Mouse (Mus musculus) embryonic stem cell, embryonic (primary cell): ENCODE measurements around the gene Nufip2.

Experiments
- CTCF ChIA-PET, 4 experiments: fragments of 300-600 bp in 2 of 4; fragments of 350-600 bp in 2 of 4; sonication (Branson Sonifier 250); formaldehyde crosslinking; loops; one replicate each; lab custom pipeline; 2022; ENCODE audit warnings: inconsistent platforms in 2 of 4; lab: Charles Lee
- POLR2A ChIA-PET, 4 experiments: fragments of 300-600 bp in 2 of 4; fragments of 350-600 bp in 2 of 4; sonication (Branson Sonifier 250); formaldehyde crosslinking; loops; one replicate each; lab custom pipeline; 2022; ENCODE audit warnings: antibody characterized with exemption in 4 of 4, inconsistent platforms in 1 of 4; lab: Charles Lee

The Nufip2 gene

GRCm38 (mm10) chr11:77686346-77686840, 438 bp downstream of the Nufip2 start:
- CTCF ChIA-PET, result interaction anchor here in 3 of 4 experiments (0.6 to 1.7 kb wide), 9 partner anchors 11 to 589 kb away, joined by 3 to 12 read pairs (median 4); no protein-coding TSS in a partner anchor

DNA sequence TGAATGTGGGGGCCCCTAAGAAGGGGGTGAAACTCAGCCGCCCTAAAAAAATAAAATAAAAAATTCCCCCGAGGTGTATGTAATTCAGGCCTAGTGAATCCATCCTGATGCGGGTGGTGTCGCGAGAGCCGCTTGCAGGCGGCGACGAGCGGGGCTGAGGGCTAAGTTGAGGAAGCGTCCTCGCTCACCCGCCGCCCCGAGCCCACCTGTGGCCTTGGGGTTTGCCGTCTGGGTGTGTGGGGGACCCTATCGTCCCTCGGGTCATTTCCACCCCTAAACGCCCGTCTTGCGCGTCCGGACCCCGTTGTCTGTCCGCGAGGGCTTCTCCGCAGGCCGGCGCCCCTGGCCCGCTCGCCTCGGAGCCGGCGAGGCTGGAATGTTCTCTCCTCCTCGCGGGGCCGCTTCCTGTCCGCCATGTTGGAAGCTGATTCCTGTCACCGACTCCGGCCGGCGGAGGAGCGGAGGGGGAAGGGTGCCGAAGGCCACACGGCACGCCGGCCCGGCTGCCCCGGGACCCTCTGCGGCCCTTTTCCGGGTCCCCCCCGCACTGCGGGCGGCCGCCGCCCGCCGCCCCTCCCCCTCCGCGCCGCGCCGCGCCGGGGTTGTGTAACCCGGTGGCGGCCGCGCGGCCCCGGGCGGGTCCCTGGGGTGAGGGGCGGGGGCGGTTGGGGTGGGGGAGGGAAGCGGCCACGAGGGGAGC, 1.0 kb downstream of the Nufip2 start:
- CTCF ChIA-PET, result interaction anchor here in 3 of 4 experiments (0.6 to 1.7 kb wide), 6 partner anchors 13 to 1774 kb away, joined by 3 to 12 read pairs (median 4); no protein-coding TSS in a partner anchor
- POLR2A ChIA-PET, result interaction anchor here (0.6 to 8.6 kb wide), 57 partner anchors 8 to 1940 kb away, joined by 3 to 436 read pairs (median 6); partner anchors contain the start of genes Pipox (in 1 of the 4), Taok1 (in 1 of the 4) and Trp53i13 (in 1 of the 4)

More at GRCm38 (mm10) chr11:77686346-77686840, 438 bp downstream of the Nufip2 start:
- POLR2A ChIA-PET, result interaction anchor here (0.6 to 8.6 kb wide), 77 partner anchors 8 to 1316 kb away, joined by 3 to 436 read pairs (median 4); partner anchors contain the start of genes Abhd15 (in 1 of the 4), Cryba1 (in 1 of the 4), Eral1 (in 1 of the 4) and Nek8 (in 1 of the 4)

- POLR2A ChIA-PET, result interaction anchor here (0.6 to 8.6 kb wide), 75 partner anchors 8 to 1939 kb away, joined by 3 to 436 read pairs (median 4); partner anchors contain the start of genes Taok1 (in 2 of the 4), Pipox (in 1 of the 4) and Trp53i13 (in 1 of the 4)
- CTCF ChIA-PET, result interaction anchor here (0.6 to 1.7 kb wide), 8 partner anchors 14 to 1774 kb away, joined by 3 to 12 read pairs (median 4); no protein-coding TSS in a partner anchor
These were observed 1.7 kb downstream of the Nufip2 start for GRCm38 (mm10) chr11:77687541-77688131.

- ChIA-PET POLR2A (interaction anchor here in 3 of 4 experiments (0.5 to 8.6 kb wide), 9 partner anchors 9 to 219 kb away, joined by 3 to 436 read pairs (median 7); no protein-coding TSS in a partner anchor), CTCF (no interaction called here)
These were observed 7.1 kb downstream of the Nufip2 start for GRCm38 (mm10) chr11:77693026-77693425.

DNA sequence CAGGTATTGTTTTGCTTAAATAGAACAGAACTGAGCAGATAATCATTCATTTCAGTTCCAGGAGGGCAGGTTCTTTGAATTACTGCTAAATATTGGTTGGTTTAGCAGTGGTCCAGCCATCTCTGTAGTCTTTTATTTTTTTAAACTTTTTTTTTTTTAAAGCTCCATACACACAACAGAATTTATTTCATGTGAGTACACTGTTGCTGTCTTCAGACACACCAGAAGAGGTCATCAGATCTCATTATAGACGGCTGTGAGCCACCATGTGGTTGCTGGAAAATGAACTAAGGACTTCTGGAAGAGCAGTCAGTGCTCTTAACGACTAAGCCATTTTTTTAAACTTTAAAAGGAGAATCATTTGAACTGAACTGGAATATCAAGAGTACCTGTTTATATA, 11.3 kb downstream of the Nufip2 start:
- ChIA-PET POLR2A (interaction anchor here (0.7 to 15.2 kb wide), 14 partner anchors 8 to 53 kb away, joined by 3 to 436 read pairs (median 14); partner anchors contain the start of gene Nufip2 (in 3 of the 4)), CTCF (interaction anchor here in 3 of 4 experiments (0.6 to 1.3 kb wide), 5 partner anchors 11 to 93 kb away, joined by 3 to 4 read pairs (median 3); partner anchors contain the start of gene Nufip2 (in 1 of the 3))

DNA sequence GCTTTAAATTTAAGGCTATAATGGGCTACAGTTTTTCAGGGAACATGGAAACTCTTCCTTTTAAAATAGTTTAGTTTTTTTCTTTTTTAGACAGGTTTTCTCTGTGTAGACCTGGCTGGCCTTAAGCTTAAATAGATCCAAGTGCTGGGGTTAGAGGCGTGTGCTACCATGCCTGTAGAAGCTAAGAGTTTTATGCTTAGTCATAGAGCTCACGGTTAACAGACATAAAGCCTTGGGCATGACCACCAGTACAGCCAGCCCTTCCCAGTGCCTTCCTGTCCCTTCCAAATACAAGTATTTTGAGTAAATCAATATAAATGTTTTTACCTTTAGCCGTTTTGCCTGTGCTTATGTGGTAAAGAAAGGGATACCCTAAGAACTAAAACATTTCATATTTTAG, 20.0 kb downstream of the Nufip2 start:
- ChIA-PET CTCF (interaction anchor here in 2 of 4 experiments (0.6 to 1.8 kb wide), 3 partner anchors 31 to 486 kb away, joined by 3 to 6 read pairs (median 3); no protein-coding TSS in a partner anchor), POLR2A (interaction anchor here in 2 of 4 experiments (0.7 to 15.2 kb wide), 16 partner anchors 8 to 276 kb away, joined by 3 to 436 read pairs (median 5); partner anchors contain the start of genes Nufip2 (in 2 of the 2) and Phf12 (in 1 of the 2))

DNA sequence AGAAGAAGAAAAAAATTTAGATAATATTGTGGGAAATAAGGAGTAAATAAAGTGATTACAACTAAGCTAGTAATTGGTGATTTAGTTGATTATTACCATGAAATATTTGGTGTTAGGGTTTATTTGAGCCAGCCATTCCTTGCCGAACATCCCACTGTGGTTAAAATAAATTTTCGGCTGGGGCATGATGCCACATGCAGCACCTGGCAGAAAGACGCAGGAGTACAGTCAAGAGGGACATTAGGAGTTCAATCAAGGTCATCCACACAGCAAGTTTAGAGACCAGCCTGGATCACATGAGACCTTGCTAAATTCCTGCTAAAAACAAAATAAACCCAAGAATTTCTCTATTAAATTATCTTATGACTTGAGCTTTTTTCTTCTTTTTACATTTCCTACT, 23.1 kb downstream of the Nufip2 start:
- ChIA-PET POLR2A (interaction anchor here in 2 of 4 experiments (0.6 to 15.2 kb wide), 6 partner anchors 9 to 988 kb away, joined by 3 to 436 read pairs (median 70); partner anchors contain the start of genes Nufip2 (in 2 of the 2) and Nlk (in 1 of the 2)), CTCF (interaction anchor here in 1 of 4 experiments (0.5 kb wide), 1 partner anchor 29 kb away, joined by 3 read pairs; no protein-coding TSS in a partner anchor)

- CTCF ChIA-PET, result interaction anchor here in 1 of 4 experiments (0.7 kb wide), 2 partner anchors 16 to 439 kb away, joined by 3 to 6 read pairs; no protein-coding TSS in a partner anchor
- POLR2A ChIA-PET, result interaction anchor here in 3 of 4 experiments (0.6 to 10.5 kb wide), 15 partner anchors 9 to 194 kb away, joined by 3 to 229 read pairs (median 4); partner anchors contain the start of genes Cryba1 (in 1 of the 3), Gm10277 (in 1 of the 3) and Nufip2 (in 1 of the 3)
These were observed 27.8 kb downstream of the Nufip2 start for GRCm38 (mm10) chr11:77713736-77714135.

GRCm38 (mm10) chr11:77719055-77719454, 33.1 kb downstream of the Nufip2 start:
- ChIA-PET CTCF (interaction anchor here in 1 of 4 experiments (0.9 kb wide), 1 partner anchor 46 kb away, joined by 3 read pairs; no protein-coding TSS in a partner anchor), POLR2A (interaction anchor here (0.8 to 10.5 kb wide), 11 partner anchors 8 to 174 kb away, joined by 3 to 229 read pairs (median 4); partner anchors contain the start of gene Nufip2 (in 1 of the 4))

DNA sequence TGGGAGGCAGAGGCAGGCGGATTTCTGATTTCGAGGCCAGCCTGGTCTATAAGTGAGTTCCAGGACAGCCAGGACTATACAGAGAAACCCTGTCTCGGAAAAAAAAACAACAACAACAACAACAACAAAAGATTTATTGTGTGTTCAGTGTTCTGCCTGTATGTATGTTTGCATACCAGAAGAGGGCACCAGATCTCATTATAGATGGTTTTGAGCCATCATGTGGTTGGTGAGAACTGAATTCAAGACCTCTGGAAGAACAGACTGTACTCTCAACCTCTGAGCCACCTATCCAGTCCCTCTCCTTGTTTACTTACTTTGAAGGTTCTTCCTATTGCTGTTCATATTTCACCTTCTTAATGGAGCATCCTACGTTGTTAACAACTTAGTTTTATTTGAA, 35.4 kb downstream of the Nufip2 start:
- ChIA-PET CTCF (interaction anchor here (0.6 to 1.7 kb wide), 7 partner anchors 16 to 733 kb away, joined by 3 to 10 read pairs (median 3); no protein-coding TSS in a partner anchor), POLR2A (interaction anchor here in 2 of 4 experiments (0.6 to 10.5 kb wide), 18 partner anchors 10 to 626 kb away, joined by 3 to 229 read pairs (median 4); no protein-coding TSS in a partner anchor)

- CTCF ChIA-PET, result interaction anchor here in 2 of 4 experiments (0.7 to 3.0 kb wide), 4 partner anchors 13 to 246 kb away, joined by 3 to 13 read pairs (median 3); no protein-coding TSS in a partner anchor
These were observed 38.8 kb downstream of the Nufip2 start for GRCm38 (mm10) chr11:77724766-77725165.

GRCm38 (mm10) chr11:77725183-77725582, 39.2 kb downstream of the Nufip2 start, which contains the start of gene Cryba1:
TSS of gene Cryba1 (minus strand) at chr11:77725283.
- ChIA-PET POLR2A (interaction anchor here in 2 of 4 experiments (0.7 to 1.6 kb wide), 8 partner anchors 9 to 141 kb away, joined by 3 to 9 read pairs (median 3); partner anchors contain the start of gene Nufip2 (in 1 of the 2)), CTCF (interaction anchor here in 2 of 4 experiments (0.5 to 3.0 kb wide), 5 partner anchors 12 to 246 kb away, joined by 3 to 13 read pairs (median 3); no protein-coding TSS in a partner anchor)

More at GRCm38 (mm10) chr11:77724766-77725165, 38.8 kb downstream of the Nufip2 start:
- POLR2A ChIA-PET, result interaction anchor here in 2 of 4 experiments (0.7 to 1.6 kb wide), 9 partner anchors 9 to 141 kb away, joined by 3 to 9 read pairs (median 3); partner anchors contain the start of gene Nufip2 (in 1 of the 2)

- POLR2A ChIA-PET, result no interaction called here
- CTCF ChIA-PET, result no interaction called here
These were observed 42.6 kb downstream of the Nufip2 start for GRCm38 (mm10) chr11:77728587-77728986.

GRCm38 (mm10) chr11:77737289-77737688, 51.3 kb downstream of the Nufip2 start:
- ChIA-PET POLR2A (interaction anchor here in 3 of 4 experiments (0.5 to 2.9 kb wide), 34 partner anchors 8 to 230 kb away, joined by 3 to 21 read pairs (median 3); partner anchors contain the start of genes Nufip2 (in 3 of the 3) and Myo18a (in 1 of the 3)), CTCF (interaction anchor here (0.5 to 2.5 kb wide), 98 partner anchors 9 to 1760 kb away, joined by 3 to 23 read pairs (median 4); partner anchors contain the start of genes Myo18a (in 3 of the 4), Cryba1 (in 2 of the 4) and Gm10277 (in 1 of the 4))

DNA sequence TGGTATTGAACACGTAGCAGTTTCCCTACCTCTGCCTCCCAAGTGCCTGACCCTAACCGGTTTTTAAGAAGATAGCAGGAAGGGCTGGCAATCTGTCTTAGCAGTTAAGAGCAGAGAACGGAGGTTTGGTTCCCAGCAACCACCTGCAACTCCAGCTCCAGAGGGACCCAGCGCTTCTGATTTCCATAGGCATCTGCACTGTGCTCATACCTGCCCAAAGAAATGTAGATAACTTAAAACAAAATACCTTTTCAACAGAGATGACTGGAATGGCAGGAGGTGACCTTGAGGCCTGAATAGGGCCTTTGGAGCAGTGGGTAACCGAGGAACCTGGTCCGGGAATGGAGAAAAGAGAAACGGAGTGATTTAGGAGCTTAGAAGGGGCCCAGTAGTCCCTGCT, 52.6 kb downstream of the Nufip2 start:
- ChIA-PET POLR2A (interaction anchor here in 3 of 4 experiments (0.5 to 2.9 kb wide), 27 partner anchors 9 to 425 kb away, joined by 3 to 21 read pairs (median 4); partner anchors contain the start of gene Nufip2 (in 2 of the 3)), CTCF (interaction anchor here in 3 of 4 experiments (0.5 to 2.5 kb wide), 18 partner anchors 9 to 342 kb away, joined by 3 to 19 read pairs (median 4); partner anchors contain the start of gene Myo18a (in 2 of the 3))

DNA sequence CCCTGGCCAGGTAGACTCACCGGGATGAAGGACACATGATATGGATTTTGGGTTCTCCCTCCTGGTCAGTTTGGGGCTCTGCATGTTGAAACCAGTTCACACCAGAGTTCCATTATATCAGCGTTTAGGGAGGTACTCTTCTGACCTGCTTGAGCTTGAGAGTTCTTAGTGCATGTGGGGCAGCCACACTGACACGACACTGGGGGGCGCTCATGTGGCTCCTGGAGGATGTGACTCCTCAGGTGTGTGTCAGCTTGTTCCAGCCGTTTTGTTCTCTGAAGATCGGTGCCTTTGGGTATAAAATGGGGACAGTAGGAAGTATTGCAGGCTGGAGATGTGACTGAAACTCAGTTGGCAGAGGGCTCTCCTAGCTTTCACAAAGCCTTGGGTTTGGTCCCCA, 58.0 kb downstream of the Nufip2 start:
- CTCF ChIA-PET, result interaction anchor here (0.5 to 2.5 kb wide), 61 partner anchors 8 to 1899 kb away, joined by 3 to 16 read pairs (median 3); partner anchors contain the start of genes Cryba1 (in 1 of the 4), Myo18a (in 1 of the 4) and Taok1 (in 1 of the 4)
- POLR2A ChIA-PET, result interaction anchor here in 3 of 4 experiments (0.5 to 1.7 kb wide), 12 partner anchors 9 to 144 kb away, joined by 3 to 9 read pairs (median 4); partner anchors contain the start of gene Myo18a (in 2 of the 3)
